Mouse (Mus musculus): ENCODE measurements around the gene Gm3409.
"Not testable (repeated sequence)": the region's sequence is repeated elsewhere in the genome, so short reads cannot be mapped to it uniquely, and the experiment has no call there.

The Gm3409 gene

GRCm38 (mm10) chr5:146537347-146537746 is at the start of gene Gm3409:
Gm3409 (plus strand) TSS chr5:146537647.
- in situ Hi-C loops (cut with MboI): not testable (repeated sequence)

DNA sequence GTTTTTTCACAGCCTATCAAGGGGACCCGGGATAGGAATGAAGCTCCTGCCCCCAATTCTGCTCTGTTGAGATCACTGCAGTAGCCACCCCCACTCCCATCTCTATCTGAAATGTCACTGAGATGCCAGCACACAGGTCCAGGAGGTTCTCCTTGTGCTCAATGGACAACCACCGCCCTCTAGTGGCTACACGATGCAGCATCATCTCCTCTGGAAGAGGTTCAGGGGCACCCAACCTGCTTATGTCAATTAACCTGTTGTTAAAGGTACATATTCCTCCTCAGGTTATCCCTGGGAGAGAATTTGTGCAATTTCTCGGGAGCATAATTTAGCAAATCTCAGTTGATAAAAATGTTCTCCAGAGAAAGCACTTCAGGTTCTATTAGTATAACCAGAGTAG is 48.5 kb upstream of the Gm3409 start:
- in situ Hi-C loops (cut with MboI): not testable (repeated sequence)

GRCm38 (mm10) chr5:146491063-146491462 is 46.4 kb upstream of the Gm3409 start, which contains the start of gene Gm6370:
Gm6370 (plus strand) TSS chr5:146491363.
- in situ Hi-C loops (cut with MboI): not testable (repeated sequence)

DNA sequence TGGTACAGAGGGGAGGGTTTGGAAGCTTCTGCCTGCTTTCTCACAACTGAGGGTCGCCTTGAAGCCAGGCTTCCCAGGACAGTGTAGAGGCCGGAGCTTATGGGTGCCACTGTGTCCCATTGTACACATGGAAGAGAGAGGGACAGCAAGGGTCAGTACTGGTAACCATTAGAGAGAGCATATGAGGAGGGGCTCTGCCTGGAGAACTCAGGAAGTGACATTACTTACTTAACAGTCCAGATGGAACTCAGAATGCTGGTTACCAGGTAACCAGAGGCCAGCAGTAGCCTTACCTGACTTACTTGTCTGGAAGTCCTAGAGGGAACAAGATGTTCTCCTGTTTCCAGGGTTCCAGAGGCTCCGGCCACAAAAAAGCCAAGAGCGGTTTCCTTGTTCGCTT is 35.3 kb upstream of the Gm3409 start, which contains the start of gene 4930449I24Rik:
Gene 4930449I24Rik (plus strand): TSS at position 301 of the 400 bp plus-strand sequence.
- in situ Hi-C loops (cut with MboI): not testable (repeated sequence)

DNA sequence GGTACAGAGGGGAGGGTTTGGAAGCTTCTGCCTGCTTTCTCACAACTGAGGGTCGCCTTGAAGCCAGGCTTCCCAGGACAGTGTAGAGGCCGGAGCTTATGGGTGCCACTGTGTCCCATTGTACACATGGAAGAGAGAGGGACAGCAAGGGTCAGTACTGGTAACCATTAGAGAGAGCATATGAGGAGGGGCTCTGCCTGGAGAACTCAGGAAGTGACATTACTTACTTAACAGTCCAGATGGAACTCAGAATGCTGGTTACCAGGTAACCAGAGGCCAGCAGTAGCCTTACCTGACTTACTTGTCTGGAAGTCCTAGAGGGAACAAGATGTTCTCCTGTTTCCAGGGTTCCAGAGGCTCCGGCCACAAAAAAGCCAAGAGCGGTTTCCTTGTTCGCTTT is 23.6 kb upstream of the Gm3409 start, which contains the start of gene Gm3402:
Gene Gm3402 (plus strand): TSS at position 301 of the 400 bp plus-strand sequence.
- in situ Hi-C loops (cut with MboI): not testable (repeated sequence)

DNA sequence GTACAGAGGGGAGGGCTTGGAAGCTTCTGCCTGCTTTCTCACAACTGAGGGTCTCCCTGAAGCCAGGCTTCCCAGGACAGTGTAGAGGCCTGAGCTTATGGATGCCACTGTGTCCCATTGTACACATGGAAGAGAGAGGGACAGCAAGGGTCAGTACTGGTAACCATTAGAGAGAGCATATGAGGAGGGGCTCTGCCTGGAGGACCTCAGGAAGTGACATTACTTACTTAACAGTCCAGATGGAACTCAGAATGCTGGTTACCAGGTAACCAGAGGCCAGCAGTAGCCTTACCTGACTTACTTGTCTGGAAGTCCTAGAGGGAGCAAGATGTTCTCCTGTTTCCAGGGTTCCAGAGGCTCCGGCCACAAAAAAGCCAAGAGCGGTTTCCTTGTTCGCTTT is 11.9 kb upstream of the Gm3409 start, which contains the start of gene Gm3404:
Gene Gm3404 (plus strand): TSS at position 301 of the 400 bp plus-strand sequence.
- in situ Hi-C loops (cut with MboI): not testable (repeated sequence)

GRCm38 (mm10) chr5:146555836-146556235 is 18.4 kb downstream of the Gm3409 start, which contains the start of gene Gm3415:
Gm3415 (plus strand) TSS chr5:146556136.
- in situ Hi-C loops (cut with MboI): loop anchor here (25.0 kb wide), 1 partner anchor 306 kb away; no protein-coding TSS in a partner anchor

DNA sequence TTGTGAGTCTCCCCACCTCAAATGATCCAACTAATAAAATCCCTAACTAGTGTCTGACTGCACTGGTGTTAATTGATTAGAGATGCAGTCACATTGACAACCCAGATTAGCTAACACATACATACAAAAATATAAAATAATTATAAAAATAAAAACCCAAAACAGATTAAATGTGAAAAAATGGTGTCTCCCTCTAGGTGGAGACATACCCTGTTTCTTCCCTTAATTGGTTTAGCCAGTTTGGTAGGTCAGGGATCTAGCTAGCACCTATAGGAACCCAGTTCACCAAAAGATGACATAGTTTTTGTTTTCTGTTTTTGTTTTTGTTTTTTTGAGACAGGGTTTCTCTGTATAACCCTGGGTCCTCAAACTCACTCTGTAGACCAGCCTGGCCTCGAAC is 26.8 kb downstream of the Gm3409 start:
- in situ Hi-C loops (cut with MboI): loop anchor here (10.0 to 25.0 kb wide), 2 partner anchors 111 to 298 kb away; no protein-coding TSS in a partner anchor

DNA sequence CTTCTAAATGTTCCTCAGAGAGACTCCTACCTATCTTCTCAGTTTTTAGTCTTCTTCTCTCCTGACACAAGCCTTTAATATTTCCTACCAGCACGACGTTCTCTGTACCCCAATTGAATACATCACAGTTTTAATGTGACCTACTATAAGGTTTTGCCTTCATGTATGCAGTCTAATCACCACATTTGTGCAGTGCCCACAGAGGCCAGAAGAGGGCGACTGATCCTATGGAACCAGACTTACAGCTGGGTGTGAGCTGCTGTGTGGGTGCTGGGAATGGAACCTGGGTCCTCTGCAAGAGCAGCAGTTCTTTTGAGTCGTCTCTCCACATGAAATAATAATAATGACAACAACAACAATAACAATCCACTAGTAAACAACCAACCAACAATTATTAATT is 29.6 kb downstream of the Gm3409 start:
- in situ Hi-C loops (cut with MboI): loop anchor here (10.0 to 25.0 kb wide), 2 partner anchors 108 to 295 kb away; no protein-coding TSS in a partner anchor

GRCm38 (mm10) chr5:146570179-146570578 is 32.7 kb downstream of the Gm3409 start:
- in situ Hi-C loops (cut with MboI): loop anchor here (25.0 kb wide), 1 partner anchor 292 kb away; no protein-coding TSS in a partner anchor

DNA sequence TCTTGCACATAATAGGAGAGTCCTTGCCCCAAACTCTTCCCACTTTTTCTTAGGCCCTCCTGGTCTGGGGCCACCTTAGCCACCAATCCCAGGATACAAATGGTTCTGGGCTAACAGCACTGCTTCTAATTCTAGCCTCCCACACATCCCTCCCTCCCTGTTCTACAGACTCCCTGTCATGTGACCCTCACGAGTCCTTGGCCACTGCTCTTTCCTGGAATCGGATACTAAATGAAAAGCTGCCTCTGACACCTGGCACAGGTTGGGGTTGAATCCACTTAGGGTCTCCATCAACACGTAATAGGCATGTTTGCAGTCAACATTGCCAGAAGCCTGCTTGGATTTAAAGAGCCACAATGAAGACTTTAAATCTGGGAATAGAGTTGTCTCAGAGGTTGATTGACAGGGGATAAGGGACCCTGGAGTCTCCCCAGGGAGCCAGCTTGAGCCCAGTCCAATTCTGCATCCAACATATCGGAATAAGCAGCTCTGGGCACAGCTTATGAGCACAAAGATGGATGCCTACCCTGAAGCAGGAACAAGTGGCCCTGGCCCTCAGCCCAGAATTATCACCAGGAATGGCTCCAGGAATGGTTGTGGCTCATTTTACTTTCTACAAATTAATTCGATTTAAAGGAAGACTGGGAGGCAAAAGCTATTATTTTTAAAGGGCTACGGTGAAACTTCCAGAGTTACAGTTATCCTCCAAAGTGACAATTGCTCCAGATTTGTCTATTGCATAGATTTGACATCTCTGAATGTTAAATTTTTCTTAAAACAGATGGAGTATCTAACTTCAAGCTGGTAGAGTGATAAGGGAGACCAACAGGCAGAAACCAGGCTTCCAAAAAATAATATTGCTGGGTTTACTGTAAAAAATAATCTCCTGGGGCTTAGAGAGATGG is 34.6 kb downstream of the Gm3409 start:
- in situ Hi-C loops (cut with MboI): loop anchor here (25.0 kb wide), 1 partner anchor 290 kb away; no protein-coding TSS in a partner anchor

DNA sequence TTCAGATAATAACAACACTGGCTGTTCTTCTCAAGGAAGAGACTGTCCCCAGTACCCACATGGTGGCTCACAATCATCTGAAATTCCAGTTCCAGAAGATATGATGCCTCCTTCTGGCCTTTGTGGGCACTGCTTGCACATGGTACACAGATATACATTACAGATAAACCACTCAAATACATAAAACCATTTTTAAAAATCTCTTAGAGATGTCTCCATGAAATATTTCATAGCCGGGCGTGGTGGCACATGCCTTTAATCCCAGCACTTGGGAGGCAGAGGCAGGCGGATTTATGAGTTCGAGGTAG is 35.2 kb downstream of the Gm3409 start:
- in situ Hi-C loops (cut with MboI): loop anchor here (25.0 kb wide), 1 partner anchor 290 kb away; no protein-coding TSS in a partner anchor

GRCm38 (mm10) chr5:146576668-146577067 is 39.2 kb downstream of the Gm3409 start:
- in situ Hi-C loops (cut with MboI): no loop called here

DNA sequence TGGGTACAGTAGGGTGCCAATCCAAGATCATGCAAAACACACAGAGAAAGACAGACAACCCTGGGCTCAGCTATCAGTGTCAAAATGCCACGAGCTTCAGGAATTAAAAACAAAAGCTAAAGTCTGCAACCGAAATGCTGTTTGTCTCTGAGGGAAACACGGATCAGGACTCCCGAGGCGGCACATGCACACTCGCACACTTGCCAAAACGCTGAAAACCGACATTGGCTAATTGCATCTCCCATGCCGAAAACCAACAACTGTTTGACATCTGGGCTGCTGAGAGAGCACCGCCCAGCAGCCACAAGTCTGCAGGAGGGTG is 46.7 kb downstream of the Gm3409 start:
- in situ Hi-C loops (cut with MboI): no loop called here

GRCm38 (mm10) chr5:146584478-146585306 is 47.2 kb downstream of the Gm3409 start, which contains the start of gene Gpr12:
Gpr12 (minus strand) TSS chr5:146585239.
- in situ Hi-C loops (cut with MboI): no loop called here

GRCm38 (mm10) chr5:146585307-146585651 is 47.8 kb downstream of the Gm3409 start:
- in situ Hi-C loops (cut with MboI): no loop called here

GRCm38 (mm10) chr5:146586357-146587070 is 49.1 kb downstream of the Gm3409 start:
- in situ Hi-C loops (cut with MboI): no loop called here

Data from mature B cell (primary cell).